Mouse (Mus musculus) neutrophil, adult 5-6 weeks (primary cell): ENCODE data around the gene Insl3. TPM values are rescaled to one million over a fixed set of nuclear protein-coding genes. Genes with fewer than 3 reads are reported as not detected.

ENCODE experiments used
- ATAC-seq: fragments of 151-379, 151-347 bp; 2 replicates; pipeline ENCODE4 v1.8.0; 2017; ENCODE audit warnings: mild to moderate bottlenecking, moderate TSS enrichment; ENCODE audit not compliant: insufficient number of reproducible peaks, poor library complexity, low FRiP score, severe bottlenecking; ENCODE audit errors: extremely low read depth
- total RNA-seq: library from RNA; stranded (forward); fragments of 200-1000 nt; gene quantifications from 2 replicates; pipeline ENCODE4 v1.2.3, GENCODE M21; 2017

Insl3 gene
- 4.5 and 10.0 TPM in 2 replicates for total RNA-seq

DNA sequence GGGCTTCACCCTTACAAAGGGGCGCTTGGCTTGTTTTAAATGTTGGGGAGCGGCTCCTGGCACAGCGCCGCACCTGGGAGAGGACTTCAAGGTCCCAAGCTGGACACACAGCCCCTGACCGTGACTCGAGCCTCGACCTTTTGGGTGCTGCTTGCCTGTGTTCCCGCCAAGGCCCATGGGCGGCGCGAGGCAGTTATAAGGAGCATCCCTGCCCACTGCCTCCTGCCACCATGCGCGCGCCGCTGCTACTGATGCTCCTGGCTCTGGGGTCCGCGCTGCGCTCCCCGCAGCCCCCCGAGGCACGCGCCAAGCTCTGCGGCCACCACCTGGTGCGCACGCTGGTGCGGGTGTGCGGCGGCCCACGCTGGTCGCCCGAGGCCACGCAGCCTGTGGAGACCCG is at the start of gene Insl3:
Gene Insl3, plus strand, starts transcription at position 187 of the 400 bp plus-strand sequence.
- no peak for ATAC-seq

DNA sequence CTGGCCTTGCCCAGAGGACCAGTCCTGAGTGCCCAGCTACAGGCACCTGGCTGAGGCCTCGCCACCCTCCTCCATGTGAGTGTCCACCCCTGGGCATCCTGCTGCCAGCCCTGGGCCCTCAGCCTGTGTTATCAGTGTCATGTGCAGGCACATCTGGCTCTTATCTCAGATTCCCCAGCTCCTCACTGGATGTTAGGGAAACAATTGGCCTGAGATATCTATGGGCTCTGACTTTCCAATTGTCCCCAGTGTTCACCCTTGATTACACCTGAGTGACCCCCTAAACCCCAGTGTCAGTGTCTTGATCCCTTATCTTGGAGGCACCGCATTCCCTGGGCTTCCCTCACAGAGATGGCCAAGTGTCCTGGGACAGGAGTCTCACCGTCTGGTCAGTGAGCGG is 49.7 kb upstream of the Insl3 start:
- no peak for ATAC-seq

DNA sequence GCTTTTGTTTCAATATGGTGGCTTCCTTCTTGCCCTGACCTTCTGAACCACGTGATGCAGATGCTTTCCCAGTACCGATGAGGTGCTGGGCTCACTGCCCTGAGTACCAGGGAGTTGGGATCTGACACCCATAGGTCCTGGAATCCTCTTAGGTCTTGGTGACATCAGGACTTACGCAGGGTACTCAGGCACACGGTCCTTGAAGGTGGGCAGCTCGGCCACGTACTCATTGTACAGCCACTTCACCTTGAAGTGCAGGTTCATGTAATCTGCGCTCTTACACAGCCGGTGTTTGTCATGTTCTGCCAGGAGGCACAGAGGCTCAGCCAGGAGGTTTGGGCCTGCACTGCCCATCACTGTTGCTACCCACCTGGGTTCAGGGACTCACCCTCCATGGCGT is 43.5 kb upstream of the Insl3 start:
- no peak for ATAC-seq

DNA sequence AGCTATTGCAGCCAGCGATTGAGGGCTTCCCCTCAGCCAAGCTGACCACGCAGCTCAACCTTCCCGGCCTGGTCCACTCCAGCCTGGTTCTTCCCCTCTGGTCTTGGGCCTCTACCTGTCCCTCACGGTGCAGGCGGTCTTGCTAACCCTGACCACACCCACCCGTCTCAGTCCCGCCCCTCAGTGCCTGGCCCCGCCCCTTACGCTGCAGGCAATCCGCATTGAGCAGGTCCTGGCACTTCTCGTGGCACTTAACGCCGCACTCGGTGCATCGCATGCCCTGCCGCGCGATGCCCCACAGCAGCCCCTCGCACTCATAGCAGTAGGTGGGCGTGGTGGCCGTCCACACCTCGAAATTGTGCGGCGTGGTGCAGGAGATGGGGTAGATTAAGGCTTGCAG is 34.4 kb upstream of the Insl3 start:
- ATAC-seq: 0 out of 2 replicates have a peak, but pooled peaks have one; percentile 2

DNA sequence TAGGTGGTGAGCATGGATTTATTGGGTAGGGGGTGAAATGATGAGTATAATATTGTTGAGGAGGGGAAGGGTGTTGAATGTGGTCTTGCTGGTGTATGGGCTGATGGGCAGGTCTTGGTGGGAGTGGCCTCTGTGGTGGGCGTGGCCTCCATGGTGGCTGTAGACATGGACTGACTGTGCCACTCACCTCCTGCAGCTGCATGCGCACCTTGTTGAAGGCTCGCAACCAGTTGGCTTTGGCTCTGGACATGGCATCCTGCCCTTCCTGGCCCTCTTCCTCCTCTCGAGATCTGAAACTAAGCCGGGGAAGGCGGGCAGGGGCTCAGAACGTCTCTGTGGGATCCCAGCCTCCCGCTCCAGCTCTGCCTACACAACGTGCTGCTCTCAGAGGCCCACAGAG is 31.2 kb upstream of the Insl3 start:
- no peak for ATAC-seq

DNA sequence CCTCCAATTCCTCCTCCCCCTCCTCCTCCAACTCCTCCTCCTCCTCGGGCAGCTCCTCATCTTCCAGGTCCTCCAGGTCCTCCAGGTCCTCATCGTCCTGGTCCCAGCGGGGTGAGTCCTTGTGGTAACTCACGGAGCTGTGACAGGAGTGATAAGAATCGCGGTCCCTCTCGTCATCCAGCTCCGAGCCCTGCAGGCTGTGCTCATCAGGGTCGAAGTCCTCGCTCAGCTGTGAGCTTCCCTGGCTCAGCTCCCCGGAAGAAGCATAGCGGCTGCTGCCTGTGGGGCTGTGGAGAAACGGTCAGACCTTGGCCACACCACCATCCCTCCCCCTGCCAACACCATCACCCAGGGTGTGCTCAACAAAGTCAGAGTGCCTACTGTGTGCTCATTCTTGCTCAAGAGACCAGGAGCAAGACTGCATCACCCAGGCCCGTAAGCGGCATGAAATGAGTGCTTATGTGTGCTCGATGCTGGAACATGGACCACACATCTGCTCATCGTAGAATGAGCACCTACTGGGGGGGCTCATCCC is 30.4 kb upstream of the Insl3 start:
- no peak for ATAC-seq

DNA sequence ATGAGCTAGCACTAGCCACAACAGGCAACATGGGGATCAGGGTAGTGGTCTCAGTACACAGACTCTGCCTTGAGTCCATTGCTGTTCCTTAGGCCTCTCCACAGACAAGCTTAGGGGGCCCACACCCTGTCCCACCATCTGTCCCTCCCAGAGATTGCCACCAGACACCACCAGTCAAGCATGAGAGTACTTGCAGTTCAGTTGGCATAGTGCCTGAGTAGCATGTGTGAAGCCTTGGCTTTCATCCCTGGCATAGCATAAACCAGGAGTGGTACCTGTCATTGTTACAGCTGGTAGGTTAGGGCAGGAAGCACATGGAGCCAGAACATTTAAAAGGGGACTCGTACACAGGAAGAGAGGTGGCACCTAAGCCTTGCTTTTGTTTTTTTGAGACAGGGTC is 29.3 kb upstream of the Insl3 start:
- no peak for ATAC-seq

DNA sequence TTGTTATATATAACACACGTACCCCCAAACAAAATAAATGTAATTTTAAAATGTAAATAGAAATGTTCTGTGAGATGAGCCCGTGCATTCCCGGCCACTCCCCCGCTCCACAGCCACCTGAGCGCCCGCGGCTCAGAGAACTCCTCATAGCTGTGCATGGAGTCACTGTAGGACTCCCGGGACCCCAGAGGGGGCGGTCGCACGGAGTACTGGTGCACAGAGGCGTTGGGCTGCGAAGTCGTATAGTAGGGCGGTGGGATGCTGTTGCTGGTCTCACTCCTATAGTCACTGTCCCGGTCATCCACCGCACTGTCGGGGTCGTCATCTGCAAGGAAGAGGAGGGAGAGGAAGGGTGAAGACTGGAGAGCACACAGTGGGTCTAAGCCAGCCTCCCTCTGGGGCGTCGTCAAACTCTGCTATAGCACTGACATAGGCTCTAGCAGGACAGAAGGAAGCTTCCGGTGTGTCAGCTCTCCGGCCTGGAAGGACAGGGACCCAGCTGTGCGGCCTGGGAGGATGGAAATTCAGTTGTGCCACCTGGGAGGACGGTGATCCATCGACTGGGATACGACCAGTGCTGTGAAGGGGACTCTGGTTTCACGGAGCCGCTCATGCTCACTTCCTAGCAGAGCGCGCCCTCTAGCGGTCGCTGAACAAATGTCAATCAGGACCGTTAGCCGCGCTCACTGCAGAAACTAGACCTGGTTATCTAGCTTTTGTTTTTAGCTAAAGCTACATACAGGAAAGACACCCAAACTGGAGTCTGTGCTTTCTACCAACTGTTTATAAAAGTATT is 28.5 kb upstream of the Insl3 start:
- peak; percentile 65 for ATAC-seq

DNA sequence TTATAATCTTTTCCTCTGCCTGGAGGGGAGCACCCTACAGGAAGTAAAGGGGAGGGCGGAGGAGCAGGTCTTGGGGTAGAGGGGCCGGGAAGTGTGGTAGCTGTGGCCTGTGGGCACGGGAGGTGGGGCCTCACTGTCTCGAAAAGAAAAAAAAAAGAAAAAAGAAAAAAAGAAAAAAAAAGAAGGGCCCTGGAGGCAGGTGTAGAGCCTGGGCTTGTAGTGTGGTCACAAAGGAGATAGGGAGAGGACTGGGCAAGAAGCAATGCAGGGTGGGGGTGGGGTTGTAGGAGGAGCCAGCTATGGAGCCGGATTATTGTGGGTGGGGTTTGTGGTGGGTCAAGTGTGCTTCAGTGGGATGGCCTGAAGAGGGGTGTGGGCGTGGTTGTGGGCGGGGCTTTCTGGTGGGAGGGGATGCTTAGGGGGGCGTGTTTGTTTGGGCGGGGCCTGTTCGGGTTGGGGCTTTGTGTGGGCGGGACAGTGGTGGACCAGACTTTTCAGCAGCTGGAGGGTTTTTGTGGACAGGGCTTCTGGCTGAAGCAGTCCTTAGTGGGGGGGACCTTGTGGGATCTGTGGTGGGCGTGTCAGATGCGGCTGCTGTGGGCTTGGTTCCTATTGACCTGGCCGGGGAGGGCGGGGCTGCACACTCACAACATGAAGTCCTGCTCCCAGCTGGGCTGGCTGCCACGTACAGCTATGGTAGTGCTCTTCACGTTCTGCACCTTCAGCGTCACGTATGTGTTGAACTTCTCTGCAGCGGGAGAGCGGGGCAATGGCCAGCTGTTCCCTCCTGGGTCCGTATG is 23.5 kb upstream of the Insl3 start:
- ATAC-seq: no peak

DNA sequence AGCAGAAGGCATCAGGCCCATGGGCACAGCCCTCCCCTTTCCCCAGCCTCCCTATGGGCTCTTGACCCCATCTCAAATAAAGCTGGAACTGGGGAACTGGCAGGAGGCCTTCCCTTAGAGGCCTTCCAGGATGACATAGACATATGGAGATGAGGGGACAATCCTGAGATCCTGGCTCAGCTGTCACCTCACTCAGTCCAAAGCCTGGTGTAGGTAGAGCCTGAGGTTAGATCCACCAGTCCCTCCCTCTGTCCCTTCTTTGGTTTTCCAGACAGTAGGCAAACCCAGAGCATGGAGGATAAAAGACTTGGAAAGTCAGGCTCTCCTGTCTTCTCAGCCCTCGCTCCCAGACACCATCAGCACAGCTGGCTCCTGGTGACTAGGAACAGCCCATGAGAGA is 22.2 kb upstream of the Insl3 start:
- no peak for ATAC-seq

DNA sequence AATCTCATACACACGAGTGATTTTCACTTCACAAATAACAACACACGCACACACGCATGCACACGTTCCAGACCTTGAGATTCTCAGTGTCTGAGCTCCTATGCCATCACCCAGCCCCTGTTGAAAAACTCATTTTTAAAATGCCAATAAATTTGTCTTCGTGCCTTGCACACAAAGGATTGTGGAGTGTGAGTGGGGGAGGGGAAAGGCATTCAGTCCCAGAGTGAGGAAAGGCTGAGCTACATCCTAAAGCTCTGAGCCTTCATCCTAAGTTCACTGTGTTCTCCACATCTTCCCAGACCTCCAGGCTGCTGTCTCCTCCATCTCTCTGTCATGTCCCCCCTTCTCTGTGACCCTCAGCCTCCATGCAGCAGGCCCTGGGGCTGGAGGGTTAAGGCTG is 21.8 kb upstream of the Insl3 start:
- ATAC-seq: no peak

DNA sequence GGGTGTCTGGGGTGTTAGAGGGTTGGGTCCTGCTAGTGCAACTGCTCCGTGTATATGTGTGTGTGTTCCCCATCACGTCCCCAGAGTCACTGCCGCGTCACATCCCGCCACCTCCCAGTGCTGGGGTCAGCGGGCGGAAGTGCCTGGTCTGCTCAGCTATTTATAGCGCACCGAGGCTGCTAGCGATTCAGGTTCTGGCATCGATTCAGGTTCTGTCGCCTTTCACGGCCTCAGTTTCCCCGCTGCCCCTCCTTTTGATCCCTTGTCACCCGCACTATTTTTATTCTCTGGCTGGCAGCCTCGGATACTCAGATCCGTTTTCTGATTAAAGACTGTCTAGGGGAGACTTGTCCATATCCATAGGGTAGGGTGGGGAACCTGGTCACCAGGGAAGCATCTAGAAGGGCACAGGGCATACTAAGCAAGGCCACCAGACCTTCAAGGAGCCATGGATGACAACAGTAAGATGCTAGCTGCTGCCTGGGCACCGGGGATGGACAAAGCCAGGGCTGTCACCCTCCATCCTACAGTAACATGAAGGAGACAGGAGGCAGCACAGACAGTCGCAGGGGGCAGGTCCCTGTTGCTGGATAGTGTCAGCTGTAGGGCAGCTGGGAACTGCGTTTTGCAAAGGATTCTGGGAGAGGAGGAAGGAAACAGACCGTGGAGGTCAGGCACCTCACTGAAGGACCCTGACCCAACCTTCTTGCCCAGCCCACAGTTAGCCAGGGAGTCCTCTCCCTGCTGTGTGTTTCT is 20.6 kb upstream of the Insl3 start:
- ATAC-seq: peak; percentile 54; the same call in 1 of the 2 replicates

DNA sequence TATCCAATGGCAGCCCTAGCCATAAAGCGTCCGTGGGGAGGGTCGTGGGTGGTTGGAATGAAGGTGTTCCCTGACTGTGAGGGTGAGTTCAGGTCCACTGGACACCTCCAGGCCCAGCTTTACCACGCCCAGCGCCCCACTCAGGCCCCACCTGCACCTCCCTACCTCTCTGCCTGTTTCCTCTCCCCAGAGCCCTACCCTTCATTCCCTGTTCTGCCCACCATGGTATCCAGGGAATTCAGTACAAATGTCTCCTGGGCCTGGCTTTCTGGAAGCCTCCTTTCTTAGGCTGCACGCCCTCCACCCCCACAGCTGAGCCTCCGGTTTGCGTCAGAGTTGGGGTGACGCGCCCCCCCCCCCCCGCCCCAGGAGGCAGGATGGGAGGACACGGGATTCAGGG is 18.8 kb upstream of the Insl3 start:
- ATAC-seq: no peak

DNA sequence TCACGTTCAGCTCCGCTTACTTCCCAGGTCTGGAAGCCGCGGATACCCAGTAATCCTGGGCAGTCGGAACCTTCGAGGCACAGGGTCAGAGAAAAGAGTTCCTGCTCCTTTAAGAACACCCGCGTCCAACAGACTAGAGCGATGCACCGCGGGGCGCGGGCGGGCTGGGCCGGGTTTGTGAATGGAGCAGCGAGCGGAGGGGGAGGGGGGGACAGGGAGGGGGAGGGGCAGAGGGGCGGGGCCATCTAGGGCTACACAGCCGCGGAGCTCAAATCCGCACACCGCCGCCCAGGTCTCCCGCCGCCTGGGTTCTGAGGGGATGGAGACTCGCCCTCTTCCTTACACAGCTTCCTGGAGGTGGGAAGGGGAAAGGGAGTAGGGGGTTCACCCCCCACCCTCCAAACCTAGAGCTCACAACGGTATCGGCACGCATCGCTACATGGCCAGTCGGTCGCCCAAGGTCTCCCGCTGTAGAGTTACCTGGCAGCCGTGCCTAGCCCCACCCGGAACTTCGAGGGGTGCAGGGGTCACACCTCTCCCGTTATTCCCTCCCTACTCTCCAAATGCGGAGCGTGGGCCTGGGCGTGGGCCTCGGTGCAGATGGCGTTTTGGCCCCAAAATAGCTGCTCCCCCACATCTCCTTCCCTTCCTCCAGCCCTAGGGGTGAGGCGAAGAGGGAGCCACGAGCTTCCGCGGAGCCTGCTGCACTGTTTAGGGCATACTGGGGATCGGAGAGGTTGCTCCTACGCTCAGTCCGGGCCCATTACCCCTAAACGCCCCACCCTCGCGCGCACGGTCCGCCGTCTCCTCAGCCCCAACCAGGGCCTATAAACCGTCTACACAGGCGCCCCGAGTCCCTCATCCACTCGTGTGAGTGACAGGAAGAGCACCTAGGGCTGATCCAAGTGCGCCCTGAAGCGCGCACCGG is 18.1 kb upstream of the Insl3 start:
- ATAC-seq: no peak

DNA sequence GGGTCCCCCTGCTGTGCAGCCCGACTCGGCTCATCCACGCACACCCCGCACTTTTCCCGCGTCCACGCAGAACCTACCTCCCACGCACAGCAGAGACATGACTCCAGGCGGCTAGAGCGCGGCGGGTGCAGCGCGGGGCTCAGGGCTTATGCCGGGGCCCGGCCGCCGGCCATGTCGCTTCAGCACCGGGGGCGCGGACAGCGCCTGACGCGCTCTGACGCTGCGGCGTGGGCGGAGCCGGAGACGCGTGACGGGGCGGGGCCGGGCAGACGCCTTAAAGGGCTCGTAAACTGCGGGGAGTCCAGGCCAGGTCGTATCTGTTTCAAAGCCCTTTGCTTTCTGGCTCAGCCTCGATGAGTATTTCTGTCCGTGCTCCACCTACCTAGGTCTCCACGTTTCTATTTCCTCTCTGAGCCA is 17.5 kb upstream of the Insl3 start, which contains the start of gene Unc13a:
Gene Unc13a, minus strand, starts transcription at position 209 of the 417 bp plus-strand sequence.
- peak; percentile 62 for ATAC-seq

DNA sequence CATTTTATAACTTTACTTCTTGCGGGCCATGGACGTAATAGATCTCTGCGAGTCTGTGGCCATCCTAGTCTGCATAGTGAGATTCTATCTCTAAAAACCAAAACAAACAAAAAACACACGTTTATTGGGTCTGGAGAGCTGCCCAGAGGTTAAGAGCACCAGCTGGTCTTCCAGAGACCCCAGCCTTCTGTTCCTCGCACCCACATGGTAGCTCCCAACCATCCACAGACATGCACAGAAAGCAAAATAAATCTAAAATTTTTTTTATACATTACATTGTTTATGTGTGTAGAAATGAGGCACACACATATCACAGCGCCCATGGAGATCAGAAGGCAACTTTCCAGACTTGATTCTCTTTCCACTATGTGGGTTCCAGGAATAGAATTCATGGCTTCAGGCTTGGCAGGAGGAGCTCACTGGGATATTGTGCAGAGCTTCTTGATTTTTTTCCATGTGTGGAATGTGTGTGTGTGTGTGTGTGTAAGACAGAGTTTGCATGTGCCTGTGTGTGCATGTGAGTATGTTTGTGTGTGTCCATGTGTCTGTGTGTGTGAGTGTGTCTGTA is 16.8 kb upstream of the Insl3 start:
- ATAC-seq: no peak

DNA sequence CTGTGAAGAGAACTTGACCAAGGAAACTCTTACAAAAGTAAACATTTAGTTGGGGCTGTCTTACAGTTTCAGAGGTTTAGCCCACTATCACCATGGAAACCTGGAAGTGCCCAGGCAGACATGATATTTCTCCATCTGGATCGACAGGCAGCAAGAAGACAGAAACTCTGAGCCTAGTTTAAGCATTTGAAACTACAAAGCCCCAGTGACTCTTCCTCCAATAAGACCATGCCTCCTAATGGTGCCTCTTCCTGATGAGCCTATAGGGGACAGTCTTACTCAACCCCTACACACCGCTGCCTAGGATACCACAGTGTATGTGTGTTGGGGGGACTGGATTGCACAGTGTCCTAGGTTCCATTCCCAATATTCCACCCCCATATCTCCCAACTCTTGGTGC is 14.9 kb upstream of the Insl3 start:
- no peak for ATAC-seq

DNA sequence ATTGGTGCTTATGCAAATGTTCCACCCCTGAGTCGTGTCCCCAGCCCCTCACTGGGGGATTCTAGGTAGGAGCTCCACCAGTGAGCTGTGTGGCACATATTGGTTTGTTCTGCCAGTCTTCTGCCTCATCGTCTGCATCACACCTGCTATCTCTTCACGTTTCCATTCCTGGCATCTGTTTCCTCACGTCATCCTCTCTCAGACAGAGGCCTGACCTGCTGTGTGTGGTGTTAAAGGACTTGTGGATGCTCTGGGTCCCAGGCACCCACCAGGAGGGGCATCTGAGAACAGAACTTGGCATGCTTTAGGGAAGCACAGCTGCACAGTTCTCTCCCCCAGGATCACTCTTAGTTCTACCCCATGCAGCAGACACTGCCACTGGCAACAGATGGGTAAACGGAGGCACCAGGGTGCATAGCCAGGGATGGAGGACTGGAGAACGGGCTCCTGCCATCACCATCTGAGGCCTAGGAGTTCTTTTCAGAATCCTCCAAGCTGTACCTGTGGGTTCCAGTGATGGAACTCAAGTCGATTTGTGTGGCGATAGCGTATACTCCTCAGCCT is 13.5 kb upstream of the Insl3 start:
- no peak for ATAC-seq
